Mouse (Mus musculus) forebrain, embryonic 10.5 days (tissue): Measurements from ENCODE around the gene Uqcr11. TPM values are rescaled to one million over a fixed set of nuclear protein-coding genes. Genes with fewer than 3 reads are reported as not detected.

Source experiments
- DNase-seq: peaks from one replicate; pipeline ENCODE4 v3.0.0-alpha.2; 2017; ENCODE audit warnings: low spot score; ENCODE audit errors: extremely low spot score
- H3K27ac ChIP-seq: fragments of 300-500 bp; sonication (generic); 2 replicates; pipeline ENCODE4 v1.5.1; 2016; ENCODE audit warnings: mild to moderate bottlenecking
- H3K27me3 ChIP-seq: fragments of 300-500 bp; sonication (generic); 2 replicates; pipeline ENCODE4 v1.6.1; 2016; ENCODE audit warnings: mild to moderate bottlenecking; ENCODE audit not compliant: poor library complexity, severe bottlenecking
- H3K36me3 ChIP-seq: fragments of 300-500 bp; sonication (generic); replicated peaks from 2 replicates; pipeline ENCODE4 v1.6.1; 2016; ENCODE audit warnings: mild to moderate bottlenecking, moderate library complexity
- H3K4me1 ChIP-seq: fragments of 300-500 bp; sonication (generic); 2 replicates; pipeline ENCODE4 v1.6.1; 2016
- H3K4me3 ChIP-seq: fragments of 300-500 bp; sonication (generic); 2 replicates; pipeline ENCODE4 v1.5.1; 2016; ENCODE audit warnings: mild to moderate bottlenecking, moderate library complexity
- H3K9me3 ChIP-seq: fragments of 300-500 bp; sonication (generic); 2 replicates; pipeline ENCODE4 v1.6.1; 2016; ENCODE audit warnings: mild to moderate bottlenecking, moderate library complexity
- WGBS: fragments of 180-500 bp; shearing (Covaris S2); methylation state at CpG from one replicate; pipeline ENCODE4 v1.1.7; 2016; 5-methylcytosine and 5-hydroxymethylcytosine counted together
- polyA plus RNA-seq: library from polyadenylated mRNA; unstranded; fragments of >200 nt; fragmentation: Nextera tagmentation; extraction: Ambion mirVana; gene quantifications from 2 replicates; pipeline ENCODE4 v1.2.1, GENCODE M21; 2016

Gene Uqcr11
- polyA plus RNA-seq, 1 experiment from 2014 or later, result 631 TPM

DNA sequence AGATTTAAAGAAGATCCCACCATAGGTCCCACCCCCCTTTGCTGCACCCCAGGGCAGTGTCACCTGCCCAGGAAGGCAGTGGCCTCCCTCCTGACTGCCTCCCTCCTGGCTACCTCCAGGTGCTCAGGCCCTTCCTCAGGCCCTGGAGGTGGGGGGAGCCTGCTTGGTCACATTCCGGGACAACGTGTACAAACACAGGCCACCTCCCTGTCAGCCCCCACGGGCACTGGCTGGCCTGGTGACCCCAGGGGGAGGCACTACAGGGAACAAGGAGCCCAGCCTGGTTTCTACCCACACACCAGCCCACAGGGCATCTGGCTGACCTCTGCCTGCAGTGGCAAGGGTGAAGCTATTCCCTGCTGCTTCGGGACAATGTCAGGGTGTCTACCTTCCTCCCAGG, 31.3 kb upstream of the Uqcr11 start:
- Histone ChIP-seq H3K4me1 (peaks cover 19% of the 10 kb centered on the region), H3K27ac (no peak overlapping the region), H3K36me3 (no peaks in the 10 kb centered on the region), H3K4me3 (no peak overlapping the region), H3K27me3 (peaks cover 24% of the 10 kb centered on the region), H3K9me3 (no peaks in the 10 kb centered on the region)
- WGBS, result 76% methylated on average over 4 of the region's 4 CpGs
- no peak for DNase-seq

GRCm38 (mm10) chr10:80436276-80436675, 29.6 kb upstream of the Uqcr11 start:
- Histone ChIP-seq H3K4me1 (peaks cover 29% of the 10 kb centered on the region), H3K9me3 (no peaks in the 10 kb centered on the region), H3K27ac (peak overlapping the region; percentile 65), H3K4me3 (peak overlapping the region; percentile 16; the same call in 1 of the 2 replicates), H3K27me3 (peaks cover 22% of the 10 kb centered on the region; the same call in 1 of the 2 replicates), H3K36me3 (peaks cover 2% of the 10 kb centered on the region; the same call in 1 of the 2 replicates)
- DNase-seq, result no peak
- WGBS, result 13% methylated on average over 9 of the region's 9 CpGs

DNA sequence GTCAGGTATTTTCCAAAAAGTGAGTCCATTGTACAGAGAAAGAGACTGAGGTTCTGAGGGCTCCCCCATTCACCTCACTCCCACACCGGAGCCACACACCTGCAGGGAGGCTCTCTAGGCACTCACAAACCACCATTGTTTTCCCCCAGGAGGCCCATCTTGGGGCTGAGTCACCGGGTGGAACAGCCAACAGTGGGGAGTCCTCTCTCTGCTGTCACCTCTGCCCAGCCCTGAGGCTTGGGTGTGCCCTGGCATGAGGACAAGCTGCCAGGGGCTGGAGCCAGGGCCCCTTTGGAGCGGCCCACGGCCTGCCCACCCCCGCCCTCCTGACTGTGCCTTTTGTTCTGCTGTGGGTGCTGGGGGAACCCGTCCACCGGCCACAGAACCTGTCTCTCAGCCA, 29.1 kb upstream of the Uqcr11 start:
- H3K27ac ChIP-seq, result peak overlapping the region; percentile 65
- DNase-seq, result no peak

GRCm38 (mm10) chr10:80434823-80435222, 28.2 kb upstream of the Uqcr11 start:
- no peak for DNase-seq
- H3K27me3 ChIP-seq, result peaks cover 22% of the 10 kb centered on the region; the same call in 1 of the 2 replicates
- H3K27ac ChIP-seq, result peak overlapping the region; percentile 100
- H3K4me1 ChIP-seq, result peaks cover 43% of the 10 kb centered on the region
- peak overlapping the region; percentile 99; the same call in 1 of the 2 replicates for H3K4me3 ChIP-seq
- 81% methylated on average over 3 of the region's 3 CpGs for WGBS
- peaks cover 16% of the 10 kb centered on the region for H3K36me3 ChIP-seq
- H3K9me3 ChIP-seq, result no peaks in the 10 kb centered on the region

More for the DNA sequence above, 29.1 kb upstream of the Uqcr11 start:
- Histone ChIP-seq H3K9me3 (no peaks in the 10 kb centered on the region), H3K27me3 (peaks cover 22% of the 10 kb centered on the region; the same call in 1 of the 2 replicates), H3K4me3 (0 out of 2 replicates have a peak overlapping the region, but pooled peaks have one; percentile 3), H3K36me3 (peaks cover 7% of the 10 kb centered on the region), H3K4me1 (peaks cover 34% of the 10 kb centered on the region)
- WGBS, result 48% methylated on average over 7 of the region's 7 CpGs

DNA sequence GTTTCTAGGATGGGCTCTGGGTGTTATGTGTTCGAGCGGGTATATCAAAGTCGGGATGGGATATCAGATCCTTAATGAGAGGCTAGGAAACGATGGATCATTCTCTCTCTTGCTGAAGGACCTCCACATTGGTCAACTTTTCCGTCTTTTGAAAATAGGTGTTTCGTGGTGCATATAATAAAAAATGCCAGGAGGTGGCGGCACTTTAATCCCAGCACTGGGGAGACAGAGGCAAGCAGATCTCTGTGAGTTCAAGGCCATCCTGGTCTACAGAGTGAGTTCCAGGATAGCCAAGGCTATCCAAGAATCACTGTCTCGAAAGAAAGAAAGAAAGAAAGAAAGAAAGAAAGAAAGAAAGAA, 27.6 kb upstream of the Uqcr11 start:
- peaks cover 22% of the 10 kb centered on the region for H3K36me3 ChIP-seq
- H3K4me1 ChIP-seq, result peaks cover 47% of the 10 kb centered on the region
- H3K4me3 ChIP-seq, result peak overlapping the region; percentile 99
- peak overlapping the region; percentile 100 for H3K27ac ChIP-seq
- peaks cover 22% of the 10 kb centered on the region; the same call in 1 of the 2 replicates for H3K27me3 ChIP-seq
- no peak for DNase-seq
- 13% methylated on average over 8 of the region's 8 CpGs for WGBS
- H3K9me3 ChIP-seq, result no peaks in the 10 kb centered on the region

GRCm38 (mm10) chr10:80433513-80434232, 27.0 kb upstream of the Uqcr11 start, which contains the start of gene Tcf3:
Gene Tcf3 (minus strand): TSS chr10:80433647.
- peaks cover 28% of the 10 kb centered on the region for H3K36me3 ChIP-seq
- WGBS, result under 1% methylated on average over 61 of the region's 61 CpGs

DNA sequence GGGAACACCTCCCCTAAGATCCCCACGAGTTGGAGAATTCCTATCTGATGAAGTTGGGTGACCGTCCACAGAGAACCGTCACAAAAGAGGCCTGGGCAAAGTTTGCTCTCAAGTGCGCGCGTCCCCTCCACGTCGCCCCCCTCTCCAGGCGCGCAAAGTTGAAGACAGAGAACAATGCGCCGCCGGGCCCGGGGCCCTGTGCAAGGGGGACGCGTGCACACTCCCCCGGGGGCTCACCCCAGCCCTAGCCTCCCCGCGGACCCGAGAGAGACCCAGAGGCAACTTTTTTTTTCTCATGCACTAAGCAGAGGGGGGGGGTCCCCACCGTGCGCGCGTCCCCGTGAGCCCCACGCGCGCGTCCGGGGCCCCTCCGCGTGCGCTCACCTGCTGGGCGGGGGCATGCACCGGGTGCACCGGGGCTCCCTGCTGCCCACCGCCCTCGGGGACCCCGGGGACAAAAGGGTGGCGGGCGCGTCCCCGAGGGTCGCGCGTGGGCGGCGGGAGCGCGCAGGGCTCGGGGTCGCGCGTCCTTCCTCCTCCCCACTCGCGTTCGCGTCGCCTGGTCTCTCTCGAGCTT, 26.4 kb upstream of the Uqcr11 start:
- H3K27me3 ChIP-seq, result peaks cover 18% of the 10 kb centered on the region; the same call in 1 of the 2 replicates
- H3K27ac ChIP-seq, result peak overlapping the region; percentile 100
- WGBS, result under 1% methylated on average over 55 of the region's 60 CpGs
- peak; percentile 68 for DNase-seq
- peaks cover 34% of the 10 kb centered on the region for H3K36me3 ChIP-seq
- peak overlapping the region; percentile 99 for H3K4me3 ChIP-seq
- H3K9me3 ChIP-seq, result no peaks in the 10 kb centered on the region
- peaks cover 47% of the 10 kb centered on the region for H3K4me1 ChIP-seq

More at GRCm38 (mm10) chr10:80433513-80434232, 27.0 kb upstream of the Uqcr11 start, which contains the start of gene Tcf3:
- H3K27ac ChIP-seq, result peak within 1 kb of the TSS; percentile 100
- no peaks in the 10 kb centered on the region for H3K9me3 ChIP-seq
- H3K4me3 ChIP-seq, result peak within 1 kb of the TSS; percentile 99
- peaks cover 22% of the 10 kb centered on the region; the same call in 1 of the 2 replicates for H3K27me3 ChIP-seq
- peak; percentile 95 for DNase-seq
- H3K4me1 ChIP-seq, result peaks cover 47% of the 10 kb centered on the region

GRCm38 (mm10) chr10:80432387-80432785, 25.8 kb upstream of the Uqcr11 start:
- DNase-seq, result no peak
- Histone ChIP-seq H3K9me3 (no peaks in the 10 kb centered on the region), H3K27ac (peak overlapping the region; percentile 100), H3K4me3 (peak overlapping the region; percentile 99), H3K4me1 (peaks cover 47% of the 10 kb centered on the region), H3K27me3 (peaks cover 12% of the 10 kb centered on the region; the same call in 1 of the 2 replicates), H3K36me3 (peaks cover 41% of the 10 kb centered on the region)
- 7% methylated on average over 4 of the region's 4 CpGs for WGBS

DNA sequence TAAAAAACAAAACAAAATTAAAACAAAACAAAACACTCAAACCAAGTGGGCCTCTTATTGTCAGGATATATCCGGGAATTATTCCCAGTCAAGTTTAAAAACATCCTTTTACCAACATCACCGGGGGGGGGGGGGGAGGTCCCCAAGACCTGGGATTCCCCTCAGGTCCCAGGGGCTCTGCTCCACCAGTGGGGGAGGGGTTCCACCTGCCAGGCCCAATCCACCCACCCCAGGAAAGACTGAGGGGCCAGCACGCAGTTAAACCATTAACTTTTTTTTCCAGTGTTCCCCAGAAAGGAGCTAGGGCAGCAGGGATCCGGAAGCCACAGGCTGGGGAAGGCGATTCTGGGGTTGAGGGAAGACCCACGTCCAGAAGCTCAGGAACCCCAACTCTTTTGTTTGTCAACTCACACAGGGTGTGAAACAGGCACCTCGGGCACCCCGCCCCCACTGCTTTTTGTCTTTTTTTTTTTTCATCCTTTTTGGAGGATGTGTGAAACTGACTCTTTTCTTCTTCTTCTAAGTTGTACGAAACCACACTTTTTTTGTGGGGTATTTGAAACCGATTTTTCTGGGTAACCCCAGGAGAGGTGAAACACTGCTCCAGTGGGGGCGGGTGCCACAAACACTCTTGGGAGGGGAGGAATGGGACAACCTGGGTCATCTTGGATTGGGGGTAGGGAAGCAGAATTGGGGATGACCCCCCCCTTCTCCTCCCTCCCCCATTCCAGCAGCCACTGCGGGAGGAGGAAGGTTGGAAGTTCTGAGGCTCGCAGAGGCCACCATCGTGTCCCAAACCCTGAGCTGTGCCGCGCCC, 25.1 kb upstream of the Uqcr11 start:
- 27% methylated on average over 16 of the region's 16 CpGs for WGBS
- no peak for DNase-seq
- Histone ChIP-seq H3K27ac (peak overlapping the region; percentile 100), H3K4me3 (peak overlapping the region; percentile 99), H3K27me3 (0 out of 2 replicates have a peak, but pooled peaks cover 11% of the 10 kb centered on the region), H3K9me3 (no peaks in the 10 kb centered on the region; the same call in 1 of the 2 replicates), H3K4me1 (peaks cover 47% of the 10 kb centered on the region), H3K36me3 (peaks cover 47% of the 10 kb centered on the region)

DNA sequence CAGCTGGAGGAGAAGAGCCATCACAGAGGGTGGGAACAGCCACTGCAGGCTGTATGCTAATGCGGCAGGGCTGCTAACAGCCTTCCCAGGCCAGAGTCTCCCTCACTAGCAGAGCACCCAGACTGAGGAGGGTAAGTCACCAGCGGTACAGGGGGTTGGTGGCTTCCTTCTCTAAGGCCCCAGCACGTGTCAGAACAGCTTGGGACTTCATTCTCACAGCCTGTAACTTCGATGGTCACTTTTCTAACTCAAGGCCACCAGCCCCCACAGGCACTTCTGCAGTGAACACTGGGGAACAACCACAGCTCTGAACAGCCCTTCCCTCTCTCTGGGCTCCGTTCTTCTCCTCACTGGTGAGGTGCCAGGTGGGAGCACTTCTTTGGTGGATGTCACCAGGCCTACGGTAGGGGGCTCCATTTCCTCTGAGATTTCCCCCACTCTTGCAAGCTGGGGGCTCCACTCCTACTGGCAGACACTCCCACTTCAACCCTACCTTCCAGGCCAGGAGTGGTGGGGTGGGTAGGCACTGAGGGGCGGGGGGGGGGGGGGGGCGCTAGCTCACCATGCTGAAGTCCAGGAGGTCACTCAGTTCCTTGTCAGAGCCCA, 23.8 kb upstream of the Uqcr11 start:
- H3K4me1 ChIP-seq, result peaks cover 35% of the 10 kb centered on the region
- peaks cover 60% of the 10 kb centered on the region for H3K36me3 ChIP-seq
- 82% methylated on average over 8 of the region's 8 CpGs for WGBS
- no peak for DNase-seq
- H3K27me3 ChIP-seq, result no peaks in the 10 kb centered on the region
- peaks cover 11% of the 10 kb centered on the region; the same call in 1 of the 2 replicates for H3K9me3 ChIP-seq
- peak overlapping the region; percentile 99 for H3K4me3 ChIP-seq
- no peak overlapping the region for H3K27ac ChIP-seq

- Histone ChIP-seq H3K4me1 (peaks cover 33% of the 10 kb centered on the region), H3K27me3 (no peaks in the 10 kb centered on the region), H3K9me3 (peaks cover 15% of the 10 kb centered on the region; the same call in 1 of the 2 replicates), H3K4me3 (peak overlapping the region; percentile 99; the same call in 1 of the 2 replicates), H3K27ac (no peak overlapping the region), H3K36me3 (peaks cover 66% of the 10 kb centered on the region)
- no peak for DNase-seq
- WGBS, result 87% methylated on average over 8 of the region's 8 CpGs
Measured at GRCm38 (mm10) chr10:80429800-80430199, 23.2 kb upstream of the Uqcr11 start.

GRCm38 (mm10) chr10:80425041-80425440, 18.4 kb upstream of the Uqcr11 start:
- Histone ChIP-seq H3K9me3 (peaks cover 15% of the 10 kb centered on the region; the same call in 1 of the 2 replicates), H3K4me3 (no peak overlapping the region), H3K4me1 (peaks cover 16% of the 10 kb centered on the region), H3K36me3 (peaks cover 100% of the 10 kb centered on the region), H3K27me3 (no peaks in the 10 kb centered on the region), H3K27ac (no peak overlapping the region)
- WGBS, result 93% methylated on average over 3 of the region's 3 CpGs
- no peak for DNase-seq
